Mouse (Mus musculus) thymus, postnatal 0 days (tissue): ENCODE results near the gene Fyn. TPM values are rescaled to one million over a fixed set of nuclear protein-coding genes. Genes with fewer than 3 reads are reported as not detected.

Experiments
- DNase-seq: peaks from one replicate; pipeline ENCODE4 v3.0.0-alpha.2; 2015; ENCODE audit warnings: low spot score
- polyA plus RNA-seq: library from polyadenylated mRNA; unstranded; fragments of >200 nt; fragmentation: Nextera tagmentation; extraction: Ambion mirVana; gene quantifications from 2 replicates; pipeline ENCODE4 v1.2.1, GENCODE M21; 2015

Gene Fyn
- polyA plus RNA-seq, 1 experiment from 2014 or later, result 36.3 TPM

DNA sequence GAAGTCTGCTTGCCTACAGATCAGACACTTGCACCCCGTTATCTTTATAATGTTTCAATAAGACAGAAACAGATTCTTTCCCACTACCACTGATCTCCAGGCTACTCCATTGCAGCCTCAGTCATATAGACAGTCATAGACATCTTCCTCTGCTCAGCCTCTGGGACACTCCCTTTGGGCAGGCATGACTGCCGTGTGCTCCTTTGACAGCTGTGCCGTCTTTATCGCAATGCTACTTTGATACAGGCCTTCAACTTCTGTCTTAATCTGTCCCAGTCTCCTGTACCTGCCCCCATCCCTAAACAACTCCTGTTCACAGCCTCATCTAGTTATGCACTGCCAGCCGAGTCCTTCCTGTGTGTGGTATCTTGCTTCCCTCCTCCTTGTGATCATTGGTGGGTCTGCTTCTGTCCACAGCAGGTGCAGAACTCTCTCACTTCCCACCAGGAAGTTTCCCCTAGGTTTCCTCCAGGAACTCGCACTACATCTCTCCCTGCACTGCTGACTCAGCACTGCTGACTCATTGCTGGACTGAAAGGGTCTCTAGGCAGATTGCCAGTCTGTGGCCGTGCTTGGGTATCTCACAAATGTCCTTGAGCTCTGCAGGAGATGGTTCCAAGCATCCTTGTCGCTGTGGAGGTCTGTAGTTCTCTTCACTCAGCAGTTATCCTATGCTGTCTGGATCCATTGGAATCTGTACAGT lies 43.4 kb downstream of the Fyn start:
- no peak for DNase-seq

DNA sequence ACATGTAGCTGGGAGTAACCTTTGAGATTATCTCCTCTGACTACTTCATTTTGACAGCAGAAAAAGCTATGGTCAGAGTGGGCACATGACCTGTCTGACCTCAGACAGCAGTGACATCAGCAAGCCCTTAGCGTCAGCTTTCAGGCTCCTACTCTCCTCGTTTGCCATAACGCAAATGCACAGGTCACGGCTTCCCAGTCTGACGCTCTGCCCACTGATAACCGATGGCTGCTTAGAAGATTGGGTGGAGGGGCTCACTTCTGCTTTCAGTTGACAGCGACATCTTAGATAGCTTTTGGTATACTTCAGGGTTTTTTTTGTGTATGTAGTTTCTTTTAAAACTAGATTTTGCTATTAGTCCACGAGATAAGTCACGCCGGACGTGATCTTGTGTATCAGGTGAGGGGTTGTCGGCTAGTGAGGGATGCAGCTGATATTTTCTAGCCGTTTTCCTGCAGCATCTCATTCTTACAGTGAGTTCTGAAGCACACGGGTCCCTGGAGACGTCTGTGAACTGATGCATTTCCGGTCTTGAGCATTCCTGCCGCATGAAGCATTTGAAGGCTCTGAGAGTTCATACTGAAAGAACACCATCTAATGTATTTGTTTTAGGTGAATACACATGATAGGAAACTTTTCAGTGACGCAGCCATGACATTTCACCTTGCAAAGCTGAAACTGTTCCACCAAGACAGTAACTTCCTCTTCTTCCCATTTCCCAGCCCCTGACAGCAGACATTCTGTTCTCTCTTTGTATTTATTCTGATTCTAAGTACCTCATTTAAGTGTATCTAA lies 44.4 kb downstream of the Fyn start:
- DNase-seq, result no peak

DNA sequence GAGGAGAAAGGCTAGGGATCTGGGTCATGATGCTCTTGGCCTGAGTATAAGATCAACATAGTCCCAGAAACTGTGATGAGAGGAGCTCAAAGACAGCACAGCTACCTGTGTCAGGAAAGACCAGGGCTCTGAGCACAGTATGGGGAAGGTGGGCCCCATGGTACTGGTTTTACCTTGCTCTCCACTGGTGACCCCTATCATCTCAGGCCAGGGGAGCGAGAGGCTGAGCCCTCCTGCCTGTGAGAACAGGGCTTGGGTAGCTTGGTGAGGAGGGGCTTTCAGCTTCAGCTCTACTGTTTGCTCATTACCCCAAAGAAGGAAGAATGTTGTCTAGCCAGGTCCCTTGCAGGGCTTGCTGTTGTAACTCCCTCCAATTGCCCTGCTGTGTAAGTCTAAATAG lies 45.4 kb downstream of the Fyn start:
- DNase-seq, result no peak

DNA sequence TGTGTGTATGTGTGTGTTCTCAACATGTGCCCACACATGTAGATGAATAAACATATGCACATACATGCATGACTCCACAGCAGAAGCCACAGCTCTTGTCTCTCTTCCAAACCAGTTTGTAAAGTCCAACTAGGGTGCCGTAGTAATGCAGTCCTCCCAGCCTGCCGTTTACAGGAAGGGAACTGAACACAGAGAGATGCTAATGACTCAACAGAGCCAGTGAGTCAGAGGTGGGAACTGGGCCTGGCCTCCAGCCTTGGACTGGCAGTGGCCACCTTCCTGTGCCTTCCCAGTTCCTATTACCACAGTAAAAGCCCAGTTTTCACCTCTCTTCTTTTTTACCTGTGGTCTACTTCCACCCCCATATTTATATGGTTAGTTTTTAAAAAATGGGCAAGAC lies 46.9 kb downstream of the Fyn start:
- no peak for DNase-seq

DNA sequence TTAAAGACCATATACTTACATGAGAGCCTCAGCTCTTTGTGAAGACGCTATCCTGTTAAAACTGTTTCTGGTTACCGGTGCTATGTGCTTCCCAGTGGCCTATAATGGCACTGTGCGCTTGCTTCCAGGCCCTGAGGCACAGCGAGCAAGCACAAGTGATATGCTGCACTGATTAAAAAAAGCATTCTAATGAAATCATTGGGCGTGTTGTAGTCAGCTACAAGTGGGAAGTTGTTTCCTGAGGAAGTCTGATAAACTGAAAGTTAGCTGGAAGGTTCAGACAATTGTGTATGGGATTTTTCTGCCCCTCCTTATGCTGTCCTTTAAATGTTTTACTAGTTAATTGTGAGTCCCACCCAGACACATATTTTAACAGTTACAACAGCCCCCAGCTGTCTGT lies 49.0 kb downstream of the Fyn start:
- DNase-seq, result no peak

DNA sequence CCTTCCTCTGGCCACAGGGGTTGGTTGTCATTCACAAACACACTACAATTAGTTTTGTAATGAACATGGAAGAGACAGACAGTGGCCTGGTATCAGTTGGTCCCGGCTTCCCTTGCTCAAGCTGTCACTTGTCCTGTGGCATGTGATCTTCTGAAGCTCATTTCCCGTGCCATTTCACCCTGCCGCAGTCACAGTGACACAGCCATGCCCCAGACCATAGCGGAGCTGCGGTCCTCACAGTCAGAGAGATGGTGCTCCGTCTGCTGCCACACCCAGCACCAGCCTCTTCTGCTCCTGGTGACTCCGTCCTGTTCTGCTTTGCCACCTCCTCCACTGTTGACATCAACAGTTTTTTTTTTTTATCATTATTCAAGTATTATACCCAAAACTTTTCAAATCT lies 49.7 kb downstream of the Fyn start:
- DNase-seq, result no peak

DNA sequence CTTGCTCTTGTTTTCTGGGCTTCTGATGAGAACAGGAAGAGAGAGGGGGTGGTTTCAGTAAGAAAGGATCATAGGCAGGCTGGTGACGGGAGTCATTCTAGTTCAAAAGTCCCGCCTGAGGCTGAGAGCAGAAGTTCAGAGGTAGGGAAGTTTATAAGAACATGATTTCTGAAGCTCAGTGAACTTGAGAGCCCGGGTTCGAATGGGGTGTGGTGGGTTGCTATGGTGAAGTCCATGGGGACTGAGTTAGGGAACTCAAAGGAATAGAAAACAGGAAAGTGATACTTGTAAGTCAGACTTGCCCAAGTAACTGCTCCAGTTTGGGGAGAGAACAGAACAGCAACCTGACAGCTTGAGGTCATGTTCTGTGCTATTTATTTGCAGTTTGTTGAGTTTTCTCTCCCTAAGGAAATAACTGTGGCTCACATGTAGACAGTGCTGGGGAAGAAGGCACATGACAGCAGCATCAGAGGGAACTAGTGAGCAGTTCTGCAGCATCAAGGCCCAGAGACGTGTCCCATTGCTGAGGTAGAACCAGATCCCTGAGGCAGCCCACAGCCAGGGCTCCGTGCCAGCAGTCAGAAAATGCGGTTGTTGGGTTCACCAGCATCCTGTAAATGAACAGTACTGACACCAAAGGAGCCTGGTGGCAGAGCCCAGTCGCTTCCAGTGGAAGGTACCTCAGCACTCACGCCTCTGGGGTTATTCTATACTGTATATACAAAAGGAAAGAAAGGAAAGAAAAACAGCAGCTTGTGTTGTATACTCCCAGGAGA lies 52.4 kb downstream of the Fyn start:
- DNase-seq, result peak; percentile 34

DNA sequence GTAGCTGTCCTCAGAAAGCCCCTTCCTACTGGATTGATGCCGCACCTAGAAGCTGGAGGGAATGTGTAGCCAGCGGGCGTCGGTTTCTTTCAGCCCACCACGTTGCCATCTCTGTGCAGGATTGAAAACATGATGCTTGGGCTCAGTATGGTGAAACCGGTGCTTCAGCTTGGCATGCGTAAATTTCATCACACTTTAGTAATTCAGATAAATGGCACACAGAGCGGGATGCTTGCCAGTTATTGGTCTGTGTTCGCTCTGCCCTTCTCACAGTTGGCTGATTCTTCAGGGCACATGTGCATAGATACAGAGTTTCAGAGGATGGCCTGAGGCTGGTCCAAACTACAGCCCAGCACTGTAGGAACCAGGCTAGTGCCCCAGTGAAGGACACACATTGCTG lies 53.1 kb downstream of the Fyn start:
- DNase-seq, result no peak

DNA sequence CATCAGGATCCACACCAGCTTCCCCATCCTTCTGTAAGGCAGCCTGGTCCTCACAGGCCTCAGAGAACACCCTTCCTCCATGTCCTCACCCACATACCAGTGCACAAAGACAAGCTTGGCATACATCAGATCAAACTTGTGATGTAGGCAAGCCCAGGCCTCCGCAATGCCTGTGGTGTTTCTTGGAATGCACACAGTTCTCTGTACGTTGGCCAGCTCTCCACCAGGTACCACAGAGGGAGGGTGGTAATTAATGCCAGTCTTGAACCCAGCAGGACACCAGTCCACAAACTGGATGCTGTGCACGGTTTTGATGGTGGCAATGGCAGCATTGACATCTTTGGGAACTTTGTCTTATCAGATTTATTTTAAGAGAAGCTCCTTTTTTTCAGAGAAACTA lies 56.0 kb downstream of the Fyn start:
- no peak for DNase-seq

DNA sequence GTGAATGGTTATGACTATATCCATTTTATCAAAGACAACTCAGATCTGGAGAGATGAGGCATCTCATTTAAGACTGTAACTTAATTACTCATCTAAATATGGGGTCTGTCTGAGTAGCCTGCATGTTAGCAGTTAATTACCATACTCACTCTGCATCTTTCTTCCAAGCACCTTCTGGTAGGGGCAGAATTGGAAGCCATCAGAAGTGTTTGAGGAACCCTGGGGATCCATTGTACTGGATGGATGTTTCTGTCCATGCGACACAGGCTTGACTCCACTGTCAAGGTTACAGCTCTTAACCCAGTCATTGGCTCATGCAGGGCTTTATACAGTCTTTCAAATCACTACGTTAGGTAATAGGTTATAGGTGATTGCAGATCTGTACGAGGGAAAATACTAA lies 57.4 kb downstream of the Fyn start:
- DNase-seq, result no peak

DNA sequence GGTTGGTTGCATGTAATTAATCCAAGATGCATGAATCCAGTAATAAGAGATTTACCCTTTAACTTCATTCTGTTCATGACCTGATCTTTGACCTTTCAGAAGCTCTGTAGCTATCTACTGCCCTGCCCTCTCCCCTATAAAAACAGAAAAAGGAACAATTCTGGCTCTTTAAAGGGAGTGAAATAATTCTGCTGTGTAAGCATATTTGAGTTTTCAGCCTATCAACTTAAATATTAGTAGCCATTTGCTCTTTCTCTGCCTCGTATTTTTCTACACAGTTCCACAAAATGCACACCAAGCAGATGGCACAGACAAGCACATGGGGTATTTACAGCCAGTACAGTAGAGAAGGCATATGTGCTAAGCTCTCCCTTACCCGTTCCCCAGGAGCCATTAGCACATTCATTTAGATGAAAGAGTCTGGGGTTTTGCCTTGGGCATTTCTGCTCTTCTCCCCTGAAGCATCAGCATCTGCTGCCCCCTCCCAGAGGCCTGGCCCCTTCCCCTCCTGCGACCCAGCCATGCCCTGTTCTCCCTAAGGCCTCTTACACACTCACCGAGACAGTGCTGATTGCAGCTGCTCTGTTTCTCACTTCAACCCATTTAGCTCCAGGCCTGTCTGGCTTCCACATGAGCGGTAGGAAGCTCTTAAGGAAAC lies 58.3 kb downstream of the Fyn start:
- DNase-seq, result no peak

DNA sequence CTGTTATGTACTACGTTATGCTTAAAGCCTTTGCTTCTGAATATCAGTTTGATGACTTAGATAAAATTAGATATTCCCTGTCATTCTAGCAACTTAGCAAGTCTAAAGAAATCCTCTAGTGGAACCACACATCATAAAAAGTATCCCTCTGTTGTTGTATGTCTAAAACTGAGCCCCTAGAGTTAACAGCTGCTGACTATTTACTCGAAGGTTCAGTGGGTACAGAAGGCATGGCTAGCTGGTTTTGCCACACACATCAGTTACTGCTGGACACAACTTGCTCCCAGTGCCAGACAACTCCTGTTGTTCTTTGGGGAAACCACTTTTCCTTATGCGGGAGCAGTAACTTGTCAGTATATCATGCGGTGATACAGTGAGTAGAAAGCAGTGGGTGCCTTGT lies 61.0 kb downstream of the Fyn start:
- DNase-seq, result no peak

DNA sequence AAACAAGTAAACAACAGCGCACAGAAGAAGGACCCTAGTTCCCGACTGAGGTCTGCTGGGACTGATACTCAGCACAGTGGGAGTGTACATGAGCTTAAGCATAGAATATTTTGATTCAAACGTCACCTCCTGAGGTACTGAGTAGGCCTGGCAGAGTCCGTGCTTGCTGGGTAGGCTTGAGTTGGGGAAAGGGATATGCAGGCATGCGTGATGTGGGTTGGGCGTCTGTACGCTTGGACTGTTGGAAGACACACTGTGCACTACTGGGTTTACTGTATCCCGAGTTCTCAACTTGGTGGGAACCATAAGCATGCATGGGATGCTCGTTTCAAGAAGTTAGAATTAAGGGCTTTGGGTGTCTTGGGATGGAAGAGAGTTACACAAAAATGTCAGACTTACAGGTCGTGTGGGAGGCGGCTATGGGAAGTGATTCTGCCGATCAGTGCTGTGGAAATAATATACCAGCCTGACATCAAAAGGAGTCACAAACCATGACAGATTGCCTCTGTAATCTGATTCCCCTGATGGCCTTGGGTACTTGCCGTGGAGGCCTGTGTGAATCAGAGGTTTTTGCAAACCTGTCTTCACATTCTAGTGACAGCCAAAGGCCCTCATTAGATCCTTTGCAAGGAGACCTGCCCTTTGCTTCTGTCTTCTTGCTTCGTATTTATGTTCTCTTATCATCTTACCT lies 61.6 kb downstream of the Fyn start:
- DNase-seq, result no peak

DNA sequence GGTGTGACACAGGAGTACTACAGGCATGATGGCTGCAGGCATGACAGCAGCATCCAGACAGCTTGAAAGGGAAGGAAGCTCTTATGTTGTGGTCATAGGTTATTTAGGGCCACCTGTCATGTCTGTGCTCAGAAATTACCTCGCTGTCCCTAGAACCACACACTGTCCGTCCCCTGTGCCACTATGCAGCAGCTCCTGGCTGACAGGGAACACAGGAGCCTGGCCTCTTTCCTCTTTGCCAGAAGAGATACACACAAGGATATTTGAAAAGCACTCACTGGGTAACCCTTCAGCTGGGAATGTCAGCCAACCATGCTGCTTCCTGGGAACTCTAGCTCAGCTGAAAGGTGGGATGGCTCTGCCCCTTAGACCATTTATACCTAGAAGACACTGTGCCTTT lies 62.6 kb downstream of the Fyn start:
- DNase-seq, result no peak

DNA sequence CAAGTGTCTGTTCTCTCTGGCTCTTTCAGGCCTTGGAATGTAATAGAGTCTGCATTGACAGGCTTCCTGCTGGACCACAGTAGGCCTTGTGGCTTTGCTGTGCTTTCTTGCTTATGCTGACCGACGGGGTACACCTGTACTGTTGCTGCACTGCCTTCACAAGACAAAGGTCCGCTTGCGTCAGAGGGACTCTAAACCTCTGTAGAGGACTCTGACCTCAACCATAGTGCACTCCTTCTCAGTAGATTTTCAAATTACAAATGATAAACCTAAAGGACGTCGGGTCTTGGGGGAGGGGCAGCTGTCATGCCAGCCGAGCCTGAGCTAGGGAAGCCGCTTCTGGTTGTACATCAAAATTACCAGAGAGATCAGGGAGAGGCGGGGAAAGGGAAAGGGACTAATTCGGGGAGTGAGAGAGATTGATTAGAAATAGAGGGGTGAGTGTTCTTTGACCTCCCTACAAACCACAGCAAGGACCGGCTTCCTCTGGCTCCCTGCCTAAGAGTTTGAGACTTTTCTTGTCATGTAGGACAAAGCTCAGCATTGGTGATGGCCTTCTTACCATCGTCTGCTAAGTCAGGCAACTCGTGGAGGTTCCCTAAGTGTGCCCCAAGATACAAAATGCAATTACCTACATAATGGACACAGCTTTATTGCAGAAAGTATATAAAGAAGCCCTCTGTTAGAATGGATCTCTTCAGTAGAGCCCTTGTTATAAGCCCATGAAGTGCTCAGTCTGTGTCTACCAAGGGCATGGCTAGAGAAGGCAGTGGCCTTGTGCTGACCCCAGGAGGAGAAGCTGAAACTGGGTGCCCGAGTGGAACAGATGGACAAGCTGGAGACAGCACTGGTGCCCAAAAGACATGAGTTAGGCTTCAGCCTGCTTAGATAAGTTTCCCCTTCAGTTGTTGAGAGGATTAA lies 64.3 kb downstream of the Fyn start:
- DNase-seq, result no peak

DNA sequence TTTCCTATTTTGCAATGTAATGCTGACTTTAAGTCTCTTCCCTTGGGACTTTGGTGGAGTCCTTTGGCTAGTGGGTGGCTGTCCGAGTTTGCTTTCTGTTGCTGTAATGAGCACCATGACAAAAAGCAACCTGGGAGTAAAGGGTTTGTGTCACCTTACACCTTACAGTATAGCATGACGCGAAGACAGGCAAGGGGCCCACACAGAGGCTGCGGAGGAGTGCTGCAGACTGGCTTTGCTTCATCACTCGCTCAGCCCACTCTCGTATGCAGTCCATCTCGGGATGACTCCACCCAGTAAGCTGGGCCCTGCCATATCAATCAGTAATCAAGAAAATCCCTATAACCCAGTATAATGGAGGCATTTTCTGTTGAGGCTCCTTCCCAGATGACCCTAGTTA lies 65.2 kb downstream of the Fyn start:
- DNase-seq, result no peak

DNA sequence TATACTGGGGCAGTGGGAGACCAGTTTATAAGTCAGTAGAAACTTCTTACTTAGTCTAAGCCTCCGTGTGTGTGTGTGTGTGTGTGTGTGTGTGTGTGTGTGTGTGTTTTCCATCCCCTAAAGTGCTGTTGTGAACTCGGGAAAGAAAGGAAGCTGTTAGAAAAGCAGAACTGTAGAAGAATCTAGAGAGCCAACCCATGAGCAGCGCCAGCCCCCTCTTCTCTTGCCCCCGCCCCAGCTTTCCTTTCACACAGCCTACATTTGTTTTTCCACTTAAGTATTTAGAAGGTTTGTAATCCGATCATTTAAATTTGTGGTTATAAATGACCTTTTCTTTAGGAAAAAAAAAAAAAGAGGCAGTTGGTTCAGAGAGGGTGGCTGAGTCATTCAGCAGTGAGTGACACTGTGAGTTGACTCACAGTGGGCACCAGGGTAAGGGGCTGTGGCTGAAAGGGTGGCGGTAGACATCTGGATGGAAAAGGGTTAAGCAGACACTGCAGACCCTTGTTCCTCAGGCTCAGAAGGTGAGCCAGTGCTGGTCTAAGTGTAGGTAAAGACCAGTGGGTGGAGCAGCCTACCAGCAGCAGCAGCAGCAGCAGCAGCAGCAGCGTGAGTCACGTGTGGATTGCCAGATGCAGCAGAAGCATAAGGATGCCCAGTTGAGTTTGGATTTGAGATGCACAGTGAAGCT lies 66.2 kb downstream of the Fyn start:
- no peak for DNase-seq

DNA sequence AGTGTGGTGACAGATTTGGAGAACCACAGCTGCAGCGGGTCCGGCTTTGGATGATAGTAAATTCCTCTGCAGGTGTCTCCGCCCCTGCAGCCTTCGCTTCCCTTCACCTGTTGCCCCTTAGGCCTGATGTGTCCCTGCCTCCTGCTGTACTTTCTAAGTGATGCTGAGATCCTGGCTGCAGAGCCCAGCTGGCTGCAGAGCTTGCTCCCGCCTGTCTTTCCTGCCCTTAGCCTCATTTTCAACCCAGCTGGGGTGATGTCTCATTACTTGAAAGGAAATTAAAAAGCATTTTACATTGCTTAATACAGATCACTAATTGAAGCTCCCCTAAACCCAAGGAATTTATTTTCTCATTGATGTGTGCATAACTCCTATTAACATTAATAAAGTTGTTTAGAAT lies 70.2 kb downstream of the Fyn start:
- DNase-seq, result no peak

DNA sequence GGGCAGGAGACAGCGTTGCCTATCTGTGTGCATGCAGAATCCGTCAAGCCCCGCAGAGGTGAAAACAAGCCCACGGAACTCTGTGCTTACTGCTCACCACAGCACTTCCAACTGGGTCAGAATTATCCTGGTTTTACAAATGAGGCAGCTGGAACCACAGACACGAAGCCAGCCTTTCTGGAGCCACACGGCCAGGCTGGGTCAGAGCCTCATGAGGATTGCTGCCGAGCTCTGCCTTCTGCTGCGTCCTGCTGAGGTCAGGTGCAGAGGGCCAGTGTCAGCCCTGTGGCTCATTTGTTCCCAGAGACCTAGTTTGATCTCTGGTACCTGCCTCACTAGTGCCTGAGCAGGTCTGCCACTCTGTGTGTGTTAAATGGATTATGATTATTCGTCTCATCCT lies 71.9 kb downstream of the Fyn start:
- DNase-seq, result no peak

DNA sequence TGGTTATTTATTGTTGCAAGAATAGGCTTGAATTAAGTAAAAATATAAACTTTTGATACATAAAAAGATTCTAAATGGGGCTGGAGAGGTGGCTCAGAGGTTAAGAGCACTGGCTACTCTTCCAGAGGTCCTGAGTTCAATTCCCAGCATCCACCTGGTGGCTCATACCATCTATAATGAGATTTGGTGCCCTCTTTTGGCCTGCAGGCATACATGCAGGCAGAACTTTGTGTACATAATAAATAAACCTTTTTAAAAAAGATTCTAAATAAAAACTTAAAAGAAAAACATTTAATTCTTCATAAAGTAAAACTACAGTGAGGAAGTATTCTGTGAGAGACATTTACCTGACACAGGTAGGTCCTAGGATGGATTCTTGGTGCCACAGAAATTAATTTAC lies 73.0 kb downstream of the Fyn start:
- DNase-seq, result no peak
